Mouse (Mus musculus) heart, adult 2 months (tissue): Measurements from ENCODE around the gene Mob2.

Experiments
- CTCF ChIP-seq: fragments of 200-600 bp; IDR thresholded peaks from 2 replicates; pipeline ENCODE4 v1.8.1; 2022; ENCODE audit warnings: antibody characterized with exemption, mild to moderate bottlenecking, moderate library complexity
- EP300 ChIP-seq: fragments of 200-500 bp; IDR thresholded peaks from 2 replicates; pipeline ENCODE4 v1.6.1; 2011; ENCODE audit warnings: low read depth, low read length, control low read depth; ENCODE audit not compliant: insufficient read depth

GRCm38 (mm10) chr7:142050536-142050935 is 10.3 kb downstream of the Mob2 start:
- TF ChIP-seq CTCF: no peak
- TF ChIP-seq EP300: no peak
